Mouse (Mus musculus) lung, postnatal 14 days (tissue): Measurements from ENCODE around the gene Fcgr4.
"Not testable (repeated sequence)": the region's sequence is repeated elsewhere in the genome, so short reads cannot be mapped to it uniquely, and the experiment has no call there.

ENCODE experiments used
- DNase-seq: peaks from one replicate; pipeline ENCODE4 v3.0.0; 2021

Gene Fcgr4

DNA sequence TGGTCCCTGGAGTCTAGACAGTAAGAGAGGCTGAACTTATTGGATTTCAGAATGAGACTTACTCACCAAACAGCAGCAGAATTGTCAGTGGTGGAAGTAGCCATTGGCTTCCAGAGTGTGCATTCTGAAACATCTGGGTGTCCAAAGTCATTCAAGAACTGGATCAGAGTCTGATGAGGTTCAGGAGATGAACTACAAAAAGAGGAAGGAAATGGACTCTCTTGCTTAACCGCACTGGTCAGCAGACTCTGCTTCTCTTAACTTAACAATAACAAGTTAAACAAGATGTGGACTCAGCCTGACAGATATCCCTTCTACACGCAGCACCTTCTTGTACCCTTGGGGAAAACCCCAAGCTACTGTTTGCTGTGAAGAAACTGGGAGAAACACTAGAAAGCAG, 40.5 kb downstream of the Fcgr4 start:
- DNase-seq, result no peak

DNA sequence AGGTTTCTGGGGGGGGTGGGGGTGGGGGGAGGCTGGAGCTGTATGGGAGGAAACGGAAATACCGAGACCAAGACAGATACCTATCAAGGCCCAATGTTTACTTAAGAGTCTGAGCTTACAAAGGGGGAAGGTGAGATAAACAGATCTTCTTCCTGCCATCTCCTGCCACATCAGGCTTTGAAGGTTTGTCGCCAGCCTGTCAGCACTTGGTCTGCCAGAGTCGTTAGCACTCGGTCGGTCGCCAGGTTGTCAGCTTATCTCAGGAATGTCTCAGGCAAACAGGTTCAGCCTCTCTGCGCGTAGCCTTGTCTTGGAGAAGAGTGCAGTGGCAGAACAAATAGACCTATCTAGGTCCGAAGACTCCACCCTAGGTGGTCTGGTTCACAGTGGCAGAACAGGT, 41.7 kb downstream of the Fcgr4 start:
- peak; percentile 16 for DNase-seq

DNA sequence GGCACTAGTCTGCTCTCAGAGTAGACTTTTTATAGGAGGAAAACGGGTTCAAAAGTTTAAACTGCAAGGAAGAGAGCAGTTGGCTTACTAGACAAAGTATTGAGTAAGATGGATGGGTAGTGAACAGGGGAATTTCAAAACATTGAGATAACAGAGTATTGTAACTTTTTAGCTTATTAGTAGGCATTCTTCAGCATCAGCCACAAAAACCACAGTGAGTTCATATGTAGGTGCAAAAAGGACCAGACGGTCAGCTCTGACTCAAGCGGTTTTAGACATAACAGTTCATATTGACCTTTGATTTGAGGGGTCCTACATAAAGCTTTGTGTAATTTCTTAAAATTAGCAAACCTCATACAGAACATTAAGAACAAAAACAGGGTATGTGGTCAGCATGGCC, 42.8 kb downstream of the Fcgr4 start:
- DNase-seq, result no peak

DNA sequence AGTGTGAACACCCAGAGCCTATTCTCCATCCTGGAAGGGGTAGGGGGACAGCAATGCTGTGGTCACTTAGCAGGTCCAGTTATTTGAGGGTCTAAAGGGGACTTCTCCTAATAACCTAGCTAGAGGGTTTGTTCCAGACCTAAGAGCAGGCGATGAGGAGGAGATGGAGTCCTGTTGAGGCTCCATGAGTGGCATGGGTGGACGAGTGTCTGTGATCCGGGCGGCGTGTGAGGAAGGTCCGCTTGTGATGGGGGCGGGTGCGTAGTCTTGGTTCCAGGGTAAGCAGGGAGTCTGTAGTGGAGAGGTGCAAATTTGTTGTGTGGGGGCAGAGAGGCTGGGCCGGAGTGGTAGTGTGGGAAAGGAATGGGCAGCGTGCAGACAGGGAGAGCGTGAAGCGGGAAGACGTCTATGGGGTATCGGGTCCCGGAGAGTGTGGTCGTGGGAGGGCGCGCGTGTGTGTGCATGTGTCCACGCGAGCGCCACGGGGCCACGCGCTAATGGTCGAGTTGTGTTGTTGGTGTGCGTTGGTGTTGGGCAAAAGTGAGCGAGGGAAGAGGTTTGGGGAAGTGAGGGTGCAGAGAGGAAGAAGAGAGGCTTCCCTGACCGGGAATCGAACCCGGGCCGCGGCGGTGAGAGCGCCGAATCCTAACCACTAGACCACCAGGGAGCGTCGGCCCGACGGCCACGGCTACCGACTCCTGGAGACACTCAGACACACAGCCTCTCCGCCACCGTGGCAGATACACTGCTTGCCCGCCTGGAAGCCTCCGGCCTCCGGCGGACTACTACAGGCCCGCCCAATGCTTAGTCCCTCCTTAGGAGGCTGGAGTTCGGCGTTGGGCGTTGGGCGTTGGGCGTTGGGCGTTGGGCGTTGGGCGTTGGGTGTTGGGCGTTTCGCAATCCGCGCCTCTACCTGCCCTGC, 45.1 kb downstream of the Fcgr4 start:
- DNase-seq, result peak; percentile 22

DNA sequence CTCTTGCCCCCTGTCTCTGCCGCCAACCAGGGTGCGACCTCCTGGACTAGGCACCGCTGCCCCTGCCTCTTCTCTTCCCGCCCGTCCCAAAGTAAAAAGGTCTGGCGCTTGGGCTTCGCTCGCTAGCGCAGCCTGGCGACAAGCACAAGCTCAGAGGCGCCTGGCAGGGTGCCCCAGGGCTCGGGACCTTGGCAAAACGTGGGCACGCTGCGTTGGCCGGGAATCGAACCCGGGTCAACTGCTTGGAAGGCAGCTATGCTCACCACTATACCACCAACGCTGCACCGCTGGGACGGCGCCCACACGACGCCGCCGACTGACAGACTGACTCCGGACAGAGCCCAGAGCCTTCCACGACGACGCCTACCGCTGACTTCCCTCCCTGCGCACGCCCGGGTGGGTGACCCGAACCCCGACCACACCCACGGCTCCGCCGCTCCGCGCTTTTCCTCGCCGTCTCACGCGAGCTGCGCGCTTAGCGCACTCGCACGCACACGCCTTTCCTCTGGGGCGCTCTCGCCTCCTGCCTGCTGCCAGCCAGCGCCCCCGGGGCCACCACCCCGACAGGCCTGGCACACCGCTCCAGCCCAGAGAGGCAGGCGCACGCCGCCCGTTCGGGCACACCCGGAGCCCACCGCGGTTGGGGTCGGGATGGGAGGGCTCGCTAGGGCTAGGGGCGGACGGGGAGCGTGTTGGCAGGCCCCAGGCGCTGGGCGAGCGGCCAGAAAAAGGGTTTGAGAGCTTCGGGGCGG, 45.9 kb downstream of the Fcgr4 start, which contains the start of gene Fcgr3:
Fcgr3 (minus strand) TSS at position 445 of the 752 bp plus-strand sequence.
- peak; percentile 78 for DNase-seq

DNA sequence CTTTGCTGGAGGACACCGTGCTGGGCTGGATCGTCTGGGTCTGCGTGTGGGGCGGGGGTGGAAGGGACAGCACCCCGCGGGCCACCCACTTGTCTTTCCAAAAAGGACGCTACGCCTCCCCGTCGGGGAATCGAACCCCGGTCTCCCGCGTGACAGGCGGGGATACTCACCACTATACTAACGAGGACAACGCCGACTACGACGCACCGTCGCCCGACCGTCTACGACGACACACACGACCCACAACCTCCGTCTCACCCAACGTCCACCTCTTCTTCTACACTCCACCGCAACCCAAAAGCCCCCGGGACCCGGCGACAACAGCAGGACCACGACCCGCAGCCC, 46.5 kb downstream of the Fcgr4 start:
- DNase-seq, result peak; percentile 56

DNA sequence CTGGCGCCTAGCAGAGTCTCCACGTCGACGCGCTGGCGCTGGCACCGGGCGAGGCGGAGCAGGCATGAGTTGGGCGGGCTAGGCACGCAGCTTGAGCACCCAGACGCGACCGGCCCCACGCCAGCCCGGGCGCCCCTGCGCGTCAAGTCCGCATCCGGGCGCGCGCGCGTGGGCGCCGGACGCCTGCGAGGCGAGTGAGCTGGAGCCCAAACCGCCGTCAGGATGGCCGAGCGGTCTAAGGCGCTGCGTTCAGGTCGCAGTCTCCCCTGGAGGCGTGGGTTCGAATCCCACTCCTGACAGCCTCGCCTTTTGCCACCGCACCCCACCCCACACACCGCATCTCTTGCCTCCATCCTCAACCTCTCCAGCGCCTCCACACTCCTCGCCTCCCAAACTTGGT, 47.0 kb downstream of the Fcgr4 start:
- DNase-seq, result peak; percentile 27

DNA sequence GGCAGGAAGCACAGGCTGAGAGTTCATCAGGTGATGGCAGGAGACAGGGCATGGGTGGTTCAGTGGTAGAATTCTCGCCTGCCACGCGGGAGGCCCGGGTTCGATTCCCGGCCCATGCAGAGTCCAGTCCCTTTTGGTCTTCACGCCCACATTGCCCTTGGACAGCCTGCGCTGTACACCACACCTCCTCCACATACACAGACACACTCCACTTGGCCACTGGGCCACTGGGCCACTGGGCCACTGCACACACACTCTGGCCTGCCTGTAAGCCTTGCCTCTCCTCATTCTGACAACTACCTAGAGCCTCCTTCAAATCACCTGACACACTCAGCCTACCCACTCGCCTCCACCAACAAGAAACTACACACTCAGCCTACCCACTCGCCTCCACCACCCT, 47.9 kb downstream of the Fcgr4 start:
- DNase-seq, result not testable (repeated sequence)

DNA sequence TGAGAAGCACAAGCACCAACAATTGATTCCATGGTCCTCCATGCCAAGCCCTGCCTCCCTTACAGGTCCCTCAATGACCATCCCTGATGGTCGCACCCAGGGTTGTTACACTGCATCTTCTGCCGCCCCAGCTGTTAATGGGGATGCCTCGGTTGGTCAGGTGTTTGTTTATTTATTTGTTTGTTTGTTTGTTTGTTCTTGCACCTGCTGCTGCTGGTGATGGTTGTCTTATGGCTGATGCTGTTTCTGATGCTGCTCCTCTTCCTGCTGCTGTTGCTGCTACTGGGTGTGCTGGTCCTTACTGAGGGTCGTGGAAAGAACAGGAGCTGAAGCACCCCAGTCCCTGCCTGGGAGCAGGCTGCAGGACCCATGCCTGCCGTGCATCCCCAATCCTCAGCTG, 49.2 kb downstream of the Fcgr4 start:
- DNase-seq, result not testable (repeated sequence)

DNA sequence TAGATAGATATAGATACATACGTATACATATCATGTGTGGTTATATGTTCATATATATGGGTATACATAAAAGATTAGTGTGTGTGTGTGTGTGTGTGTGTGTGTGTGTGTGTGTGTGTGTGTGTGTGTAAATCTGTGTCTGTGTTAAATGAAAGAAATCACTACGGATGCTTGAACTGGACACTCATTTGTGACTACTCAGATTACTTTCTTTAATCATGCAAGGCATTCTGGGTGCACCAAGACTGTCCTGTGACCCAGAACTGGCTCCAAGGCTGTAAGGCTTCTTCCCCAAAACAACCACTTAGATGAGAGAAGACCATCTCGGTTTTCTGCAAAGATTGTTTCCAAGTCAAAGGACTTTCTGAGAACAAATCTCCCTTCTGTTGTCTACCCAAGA, 50.8 kb downstream of the Fcgr4 start:
- DNase-seq, result peak; percentile 12

DNA sequence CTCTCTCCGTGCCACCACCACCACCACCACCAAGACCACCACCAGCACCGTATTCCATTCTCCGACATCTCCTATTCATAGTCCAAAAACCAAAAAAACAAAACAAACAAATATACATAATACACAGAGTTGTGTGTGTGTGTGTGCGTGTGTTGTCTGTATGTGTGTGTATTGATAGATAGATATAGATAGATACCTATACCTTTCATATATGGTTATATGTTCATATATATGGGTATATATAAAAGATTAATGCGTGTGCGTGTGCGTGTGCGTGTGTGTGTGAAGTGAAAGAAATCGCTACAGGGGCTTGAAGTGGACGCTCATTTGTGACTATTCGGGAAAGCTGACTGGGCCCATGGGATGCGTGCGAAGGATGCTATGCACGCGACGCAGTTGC, 52.2 kb downstream of the Fcgr4 start:
- DNase-seq, result not testable (repeated sequence)

DNA sequence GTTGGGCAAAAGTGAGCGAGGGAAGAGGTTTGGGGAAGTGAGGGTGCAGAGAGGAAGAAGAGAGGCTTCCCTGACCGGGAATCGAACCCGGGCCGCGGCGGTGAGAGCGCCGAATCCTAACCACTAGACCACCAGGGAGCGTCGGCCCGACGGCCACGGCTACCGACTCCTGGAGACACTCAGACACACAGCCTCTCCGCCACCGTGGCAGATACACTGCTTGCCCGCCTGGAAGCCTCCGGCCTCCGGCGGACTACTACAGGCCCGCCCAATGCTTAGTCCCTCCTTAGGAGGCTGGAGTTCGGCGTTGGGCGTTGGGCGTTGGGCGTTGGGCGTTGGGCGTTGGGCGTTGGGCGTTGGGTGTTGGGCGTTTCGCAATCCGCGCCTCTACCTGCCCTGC, 53.0 kb downstream of the Fcgr4 start:
- DNase-seq, result not testable (repeated sequence)

DNA sequence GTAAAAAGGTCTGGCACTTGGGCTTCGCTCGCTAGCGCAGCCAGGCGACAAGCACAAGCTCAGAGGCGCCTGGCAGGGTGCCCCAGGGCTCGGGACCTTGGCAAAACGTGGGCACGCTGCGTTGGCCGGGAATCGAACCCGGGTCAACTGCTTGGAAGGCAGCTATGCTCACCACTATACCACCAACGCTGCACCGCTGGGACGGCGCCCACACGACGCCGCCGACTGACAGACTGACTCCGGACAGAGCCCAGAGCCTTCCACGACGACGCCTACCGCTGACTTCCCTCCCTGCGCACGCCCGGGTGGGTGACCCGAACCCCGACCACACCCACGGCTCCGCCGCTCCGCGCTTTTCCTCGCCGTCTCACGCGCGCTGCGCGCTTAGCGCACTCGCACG, 53.5 kb downstream of the Fcgr4 start:
- not testable (repeated sequence) for DNase-seq

DNA sequence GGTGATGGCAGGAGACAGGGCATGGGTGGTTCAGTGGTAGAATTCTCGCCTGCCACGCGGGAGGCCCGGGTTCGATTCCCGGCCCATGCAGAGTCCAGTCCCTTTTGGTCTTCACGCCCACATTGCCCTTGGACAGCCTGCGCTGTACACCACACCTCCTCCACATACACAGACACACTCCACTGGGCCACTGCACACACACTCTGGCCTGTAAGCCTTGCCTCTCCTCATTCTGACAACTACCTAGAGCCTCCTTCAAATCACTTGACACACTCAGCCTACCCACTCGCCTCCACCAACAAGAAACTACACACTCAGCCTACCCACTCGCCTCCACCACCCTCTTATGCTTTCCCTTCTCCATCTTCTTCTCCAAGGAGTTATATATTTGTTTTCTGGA, 55.6 kb downstream of the Fcgr4 start:
- DNase-seq, result not testable (repeated sequence)

DNA sequence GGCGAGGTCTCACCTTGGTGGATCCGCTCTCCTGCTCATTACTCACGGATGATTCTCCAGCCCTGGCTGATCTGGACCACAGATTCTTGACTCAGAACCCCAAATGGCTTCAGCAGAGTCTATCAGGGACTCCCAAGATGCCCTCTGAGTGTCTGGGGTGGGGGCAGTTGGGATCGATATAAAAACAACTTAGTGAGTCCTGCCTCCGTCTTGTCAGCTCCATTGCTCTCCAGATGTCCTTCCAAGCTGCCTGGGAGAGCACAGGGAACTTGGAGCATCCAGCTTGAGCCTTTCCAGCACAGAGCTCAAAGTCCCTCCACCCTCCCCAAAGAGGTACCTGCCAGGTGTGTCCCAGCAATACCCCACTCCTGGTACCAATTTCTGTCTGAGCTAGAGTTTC, 57.5 kb downstream of the Fcgr4 start:
- not testable (repeated sequence) for DNase-seq

DNA sequence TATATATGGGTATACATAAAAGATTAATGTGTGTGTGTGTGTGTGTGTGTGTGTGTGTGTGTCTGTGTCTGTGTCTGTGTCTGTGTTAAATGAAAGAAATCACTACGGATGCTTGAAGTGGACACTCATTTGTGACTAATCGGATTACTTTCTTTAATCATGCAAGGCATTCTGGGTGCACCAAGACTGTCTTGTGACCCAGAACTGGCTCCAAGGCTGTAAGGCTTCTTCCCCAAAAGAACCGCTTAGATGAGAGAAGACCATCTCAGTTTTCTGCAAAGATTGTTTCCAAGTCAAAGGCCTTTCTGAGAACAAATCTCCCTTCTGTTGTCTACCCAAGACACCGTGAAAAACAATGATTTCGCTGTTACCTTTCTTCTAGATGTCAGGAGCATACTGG, 58.5 kb downstream of the Fcgr4 start:
- DNase-seq, result not testable (repeated sequence)

DNA sequence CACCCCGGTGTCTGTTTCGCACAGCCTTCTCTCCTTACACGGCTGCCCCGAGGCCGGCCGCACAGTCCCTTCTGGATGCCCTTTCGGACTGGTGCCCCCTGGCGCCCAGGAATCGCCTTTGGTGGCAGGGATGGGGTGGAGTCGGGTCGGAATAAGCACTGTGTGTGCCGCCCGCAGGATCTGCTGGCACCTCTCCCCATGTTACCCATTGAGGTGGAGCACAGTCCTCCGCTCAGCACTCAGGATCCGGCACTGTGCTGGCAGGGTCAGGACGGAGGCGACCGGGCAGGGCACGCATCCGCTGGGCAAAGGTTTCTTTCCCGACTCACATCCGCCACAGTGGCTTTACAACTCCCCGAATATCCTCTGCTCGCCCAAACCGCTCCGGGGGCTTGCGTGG, 59.2 kb downstream of the Fcgr4 start:
- DNase-seq, result peak; percentile 47

DNA sequence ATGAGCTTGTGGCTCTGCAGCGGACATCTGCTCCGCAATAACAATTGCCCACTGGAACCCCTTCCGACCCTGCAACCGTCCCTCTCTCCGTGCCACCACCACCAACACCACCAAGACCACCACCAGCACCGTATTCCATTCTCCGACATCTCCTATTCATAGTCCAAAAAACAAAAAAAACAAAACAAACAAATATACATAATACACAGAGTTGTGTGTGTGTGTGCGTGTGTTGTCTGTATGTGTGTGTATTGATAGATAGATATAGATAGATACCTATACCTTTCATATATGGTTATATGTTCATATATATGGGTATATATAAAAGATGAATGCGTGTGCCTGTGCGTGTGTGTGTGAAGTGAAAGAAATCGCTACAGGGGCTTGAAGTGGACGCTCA, 59.7 kb downstream of the Fcgr4 start:
- not testable (repeated sequence) for DNase-seq

DNA sequence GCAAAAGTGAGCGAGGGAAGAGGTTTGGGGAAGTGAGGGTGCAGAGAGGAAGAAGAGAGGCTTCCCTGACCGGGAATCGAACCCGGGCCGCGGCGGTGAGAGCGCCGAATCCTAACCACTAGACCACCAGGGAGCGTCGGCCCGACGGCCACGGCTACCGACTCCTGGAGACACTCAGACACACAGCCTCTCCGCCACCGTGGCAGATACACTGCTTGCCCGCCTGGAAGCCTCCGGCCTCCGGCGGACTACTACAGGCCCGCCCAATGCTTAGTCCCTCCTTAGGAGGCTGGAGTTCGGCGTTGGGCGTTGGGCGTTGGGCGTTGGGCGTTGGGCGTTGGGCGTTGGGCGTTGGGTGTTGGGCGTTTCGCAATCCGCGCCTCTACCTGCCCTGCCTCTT, 60.6 kb downstream of the Fcgr4 start:
- DNase-seq, result not testable (repeated sequence)
